Mouse (Mus musculus) megakaryocyte-erythroid progenitor cell, adult 5-6 weeks (primary cell): Measurements from ENCODE around the gene Capn11. TPM values are rescaled to one million over a fixed set of nuclear protein-coding genes. Genes with fewer than 3 reads are reported as not detected.
"Not testable (repeated sequence)": the region's sequence is repeated elsewhere in the genome, so short reads cannot be mapped to it uniquely, and the experiment has no call there.

Experiments
- ATAC-seq: replicated peaks from 2 replicates; pipeline ENCODE4 v1.8.0; 2016; ENCODE audit warnings: mild to moderate bottlenecking, inconsistent platforms; ENCODE audit not compliant: severe bottlenecking, poor library complexity, low FRiP score, low TSS enrichment
- total RNA-seq, 2 experiments: library from RNA; stranded (forward) in 1 of 2; stranded (reverse) in 1 of 2; fragments of 200-1000, 215-1000 nt in 1 of 2; fragments of >200 nt in 1 of 2; fragmentation: Nextera tagmentation in 1 of 2; gene quantifications; 2 replicates each; pipeline ENCODE4 v1.2.3; 2014 to 2017

Capn11 gene
- total RNA-seq, 2 experiments from 2014 or later, result 0.98 TPM; not detected in 1

DNA sequence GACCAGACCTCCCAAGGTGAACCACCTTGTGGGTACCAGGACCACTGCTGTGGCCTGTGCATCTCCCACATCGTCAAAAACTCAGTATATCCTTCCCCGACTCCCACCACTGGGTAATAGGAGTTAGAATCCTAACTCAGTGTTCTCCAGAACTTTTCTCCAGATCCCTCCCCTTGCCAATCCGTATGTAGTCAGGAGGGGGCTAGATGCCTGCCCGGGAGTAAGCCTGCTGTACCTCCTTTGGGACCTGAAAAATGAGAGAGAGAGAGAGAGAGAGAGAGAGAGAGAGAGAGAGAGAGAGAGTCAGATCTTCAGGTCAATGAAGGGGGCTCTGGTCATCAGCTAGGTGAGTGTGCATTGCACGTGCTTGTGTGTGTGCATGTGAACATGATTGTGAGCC lies 25.1 kb downstream of the Capn11 start:
- no peak for ATAC-seq

DNA sequence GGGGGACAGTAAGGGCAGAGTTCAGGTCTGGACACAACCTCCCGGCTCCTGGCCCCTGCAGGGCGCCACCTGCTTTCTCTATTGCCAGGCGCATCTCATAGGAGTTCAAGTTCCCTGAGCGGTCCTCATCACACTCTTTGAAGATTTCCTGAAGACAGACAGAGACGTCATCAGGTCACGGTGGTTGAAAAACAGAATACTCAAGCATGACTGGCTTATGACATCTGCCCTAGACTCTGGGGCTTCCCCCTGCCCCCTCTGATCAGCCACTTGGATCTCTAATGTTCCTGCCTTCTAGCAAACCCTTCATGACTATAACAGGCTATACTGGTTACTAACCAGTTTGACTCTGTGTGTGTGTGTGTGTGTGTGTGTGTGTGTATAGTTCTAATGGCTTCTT lies 27.2 kb downstream of the Capn11 start:
- ATAC-seq, result no peak

DNA sequence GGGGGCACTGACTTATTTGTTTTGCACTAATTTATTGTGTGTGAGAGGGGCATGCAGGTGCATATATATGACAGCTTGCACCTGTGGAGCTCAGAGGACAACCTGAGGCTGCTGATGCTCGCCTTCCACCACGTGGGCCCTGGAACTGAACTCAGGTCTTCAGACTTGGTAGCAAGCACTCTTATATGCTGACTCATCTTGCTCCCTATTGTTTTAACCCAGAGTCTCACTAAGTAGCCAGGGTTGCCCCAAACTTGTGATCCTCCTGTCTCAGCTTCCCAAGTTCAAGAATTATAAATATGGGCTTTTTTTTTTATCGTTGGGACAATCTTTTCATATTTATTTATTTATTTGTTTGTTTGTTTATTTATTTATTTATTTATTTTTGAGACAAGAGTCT lies 28.1 kb downstream of the Capn11 start:
- ATAC-seq, result no peak

DNA sequence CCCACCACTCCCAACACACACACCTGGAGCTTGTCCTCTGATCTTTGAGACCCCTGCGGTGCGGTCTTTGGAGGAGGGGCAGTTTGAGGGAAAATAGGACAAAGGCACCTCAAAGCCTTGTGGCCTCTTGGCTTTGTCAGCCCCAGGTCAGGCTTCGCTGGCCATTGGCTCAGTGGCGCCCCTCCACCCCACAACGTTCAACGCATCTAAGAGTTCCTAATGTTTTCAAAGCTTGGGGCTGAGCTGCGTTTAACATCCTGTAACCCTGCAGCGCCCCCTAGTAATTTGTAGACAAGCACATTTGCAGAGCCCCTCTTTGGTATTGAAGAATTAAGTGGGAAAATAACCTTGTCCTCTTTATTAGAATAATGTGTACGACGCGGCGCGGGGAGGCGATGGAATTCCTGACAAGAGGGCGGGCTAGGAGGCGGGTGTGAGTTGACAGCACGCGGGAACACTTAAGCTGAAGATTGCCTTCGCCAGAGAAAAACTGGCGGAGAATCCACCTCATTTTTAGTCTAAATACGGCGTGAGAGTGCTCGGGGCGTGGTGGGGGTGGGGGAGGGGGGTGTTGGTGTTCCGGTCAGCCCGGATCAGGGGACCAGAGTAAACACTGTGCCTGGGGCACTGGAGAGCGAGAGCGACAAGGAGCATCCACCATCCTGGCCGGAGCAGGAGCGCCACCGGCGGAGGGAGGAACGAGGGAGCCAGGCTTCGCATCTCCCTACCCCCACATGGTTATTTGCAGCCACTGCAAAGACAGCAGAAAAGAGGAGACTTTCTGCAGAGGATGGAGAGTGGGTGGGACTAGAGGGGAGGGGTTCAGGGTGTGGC lies 29.0 kb downstream of the Capn11 start:
- peak; percentile 50 for ATAC-seq

DNA sequence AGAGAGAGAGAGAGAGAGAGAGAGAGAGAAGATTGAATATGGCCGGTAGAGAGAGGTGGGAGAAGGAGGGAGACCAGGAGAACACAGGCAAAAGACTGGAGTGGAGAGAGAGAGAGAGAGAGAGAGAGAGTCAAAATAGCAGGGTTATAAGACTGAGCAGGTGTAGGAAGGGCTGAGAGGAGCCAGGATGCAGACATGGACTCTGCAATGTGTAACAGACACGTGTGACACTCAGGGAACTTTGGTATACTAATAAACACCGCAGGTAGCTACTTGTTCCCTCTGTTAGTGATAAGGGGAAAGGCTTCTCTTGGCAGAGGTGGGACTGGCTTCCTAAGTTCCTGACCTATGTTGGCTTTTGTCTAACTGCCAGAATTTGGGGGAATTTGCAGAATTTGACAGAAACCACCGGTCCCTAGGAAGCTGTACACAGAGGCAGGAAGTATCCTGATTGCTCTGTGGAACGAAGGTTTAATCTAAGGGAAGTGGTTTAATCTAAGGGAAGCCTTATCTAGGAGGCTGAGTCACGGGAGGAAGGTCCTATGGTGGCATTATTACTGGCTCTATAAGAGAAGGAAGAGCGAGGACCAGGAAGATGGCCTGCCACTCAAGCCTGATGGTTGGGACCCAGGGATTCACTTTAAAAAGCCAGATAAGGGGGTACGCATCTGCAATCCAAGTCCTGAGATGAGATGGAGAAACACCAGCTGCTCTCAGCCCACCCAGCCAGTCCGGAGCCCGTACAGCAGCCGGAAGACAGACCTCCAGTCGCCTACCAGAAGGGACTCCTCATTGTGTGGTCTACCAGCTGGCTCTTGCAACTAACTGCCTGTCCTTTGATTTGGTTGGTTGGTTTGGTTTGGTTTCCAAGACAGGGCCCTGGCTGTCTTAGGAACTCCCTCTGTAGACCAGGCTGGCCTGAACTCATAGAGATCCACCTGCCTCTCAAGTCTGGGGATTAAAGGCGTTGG lies 30.0 kb downstream of the Capn11 start:
- ATAC-seq, result no peak

DNA sequence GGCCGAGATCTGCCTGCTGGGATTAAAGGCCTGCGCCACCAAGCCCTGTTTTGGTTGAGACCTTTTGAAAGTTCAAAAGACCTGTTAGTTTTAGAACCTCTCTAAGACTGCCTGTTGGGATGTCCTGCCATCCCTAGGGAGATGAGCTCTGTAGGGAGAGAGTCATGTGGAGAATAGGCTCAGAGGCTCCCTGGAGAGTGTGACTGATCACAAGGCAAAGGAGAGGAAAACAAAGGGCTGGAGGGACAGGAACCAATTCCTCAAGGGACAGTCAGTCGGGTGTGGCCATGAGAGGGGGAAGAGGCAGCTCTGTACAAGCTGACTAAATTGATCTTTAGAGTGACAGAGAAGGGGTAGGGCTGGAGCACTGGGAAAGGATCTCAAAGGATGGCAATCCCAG lies 31.0 kb downstream of the Capn11 start:
- ATAC-seq, result no peak

DNA sequence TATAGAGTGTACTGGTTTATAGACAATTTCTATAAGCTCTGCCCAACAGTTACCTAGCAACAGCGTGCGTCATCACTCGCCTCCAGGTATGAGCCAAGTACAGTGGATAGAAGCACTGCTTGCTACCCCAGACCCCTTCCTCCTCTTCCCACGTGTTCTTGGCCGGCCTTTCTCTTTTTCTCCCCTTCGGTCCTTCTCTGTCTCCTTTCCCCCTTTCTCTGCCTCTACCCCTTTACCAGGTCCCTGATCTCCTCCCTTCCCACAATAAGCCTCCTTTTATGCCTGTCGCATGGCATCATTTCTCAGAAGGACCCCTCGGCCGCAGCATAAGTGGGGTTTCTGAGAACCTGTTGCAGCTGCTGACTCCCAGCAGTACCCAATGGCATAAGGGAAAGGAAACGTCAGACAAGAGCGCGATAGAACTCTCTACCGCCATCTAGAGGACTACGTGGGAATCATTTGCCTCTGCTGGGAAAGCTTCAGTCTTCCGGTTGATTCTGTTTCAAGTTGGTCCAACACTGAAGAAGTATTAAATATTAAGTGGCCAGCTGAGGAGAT lies 32.5 kb downstream of the Capn11 start:
- ATAC-seq, result peak; percentile 86

DNA sequence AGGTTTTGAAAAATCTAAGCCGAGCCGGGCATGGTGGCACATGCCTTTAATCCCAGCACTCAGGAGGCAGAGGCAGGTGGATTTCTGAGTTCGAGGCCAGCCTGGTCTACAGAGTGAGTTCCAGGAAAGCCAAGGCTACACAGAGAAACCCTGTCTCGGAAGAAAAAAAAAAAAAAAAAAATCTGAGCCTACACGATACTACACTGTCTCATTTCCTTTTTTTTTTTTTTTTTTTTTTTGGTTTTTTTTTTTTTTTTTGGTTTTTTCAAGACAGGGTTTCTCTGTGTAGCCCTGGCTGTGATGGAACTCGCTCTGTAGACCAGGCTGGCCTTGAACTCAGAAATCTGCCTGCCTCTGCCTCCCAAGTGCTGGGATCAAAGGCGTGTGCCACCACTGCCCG lies 35.7 kb downstream of the Capn11 start:
- ATAC-seq, result not testable (repeated sequence)

DNA sequence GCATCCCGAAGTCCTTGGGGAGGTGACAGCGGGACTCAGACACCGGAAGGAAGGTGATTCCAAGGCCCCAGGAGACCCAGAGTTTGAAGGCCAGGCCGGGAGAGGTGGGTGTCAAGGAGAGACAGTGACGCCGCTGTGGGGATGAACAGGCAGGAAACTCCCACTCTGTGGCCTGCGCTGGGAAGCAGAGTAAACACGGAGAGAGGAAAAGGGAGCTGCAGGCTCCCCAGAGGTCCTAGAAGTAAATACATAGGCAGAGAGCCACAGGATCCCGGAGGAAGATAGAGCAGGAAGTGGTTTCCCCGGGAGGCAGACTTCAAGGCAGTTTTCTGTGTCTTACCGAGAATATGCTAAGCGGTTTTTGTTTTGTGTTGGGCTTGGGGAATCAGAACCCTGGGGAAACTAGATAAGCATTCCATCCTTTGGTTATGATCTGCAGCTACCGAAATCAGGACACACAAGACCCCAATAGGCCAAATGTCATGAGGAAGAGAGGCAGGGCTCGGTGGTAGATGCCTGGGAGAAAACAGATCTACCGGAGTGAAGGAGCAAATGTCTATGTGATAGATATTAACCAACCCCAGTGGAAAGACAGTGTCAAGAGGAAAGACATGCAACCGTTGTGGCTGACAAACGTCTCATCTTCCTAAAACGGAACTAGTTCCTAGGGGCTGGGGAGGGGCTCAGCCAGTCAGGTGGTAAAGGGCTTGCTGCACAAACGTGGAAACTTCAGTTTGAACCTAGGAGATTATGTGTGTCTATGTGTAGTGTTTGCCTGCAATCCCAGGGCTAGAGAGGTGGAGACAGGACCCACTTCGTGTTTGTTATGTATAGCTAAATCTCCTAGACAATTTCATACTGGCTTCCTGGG lies 39.5 kb downstream of the Capn11 start:
- peak; percentile 34; the same call in 1 of the 2 replicates for ATAC-seq

DNA sequence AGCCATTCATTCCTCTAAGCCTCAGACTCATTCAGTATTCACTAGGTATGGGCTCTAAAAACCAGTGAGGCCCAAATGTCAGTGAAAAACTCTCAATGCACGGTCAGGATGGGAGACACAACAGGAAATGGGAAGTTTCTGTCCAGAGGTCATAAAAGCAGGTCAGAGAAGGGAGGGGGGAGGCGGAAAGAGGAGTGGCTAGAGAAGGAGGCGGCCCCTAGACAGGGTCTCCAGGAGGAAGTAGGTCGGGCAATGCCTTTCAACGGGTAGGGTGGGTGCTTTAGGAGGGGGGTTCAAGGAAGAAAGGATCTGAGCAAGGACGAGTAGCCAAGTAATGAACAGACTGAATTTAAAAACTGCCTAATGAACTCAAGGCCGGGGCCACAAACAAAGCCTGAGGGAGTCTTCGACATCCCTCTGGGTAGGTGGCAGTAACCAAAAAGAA lies 40.2 kb downstream of the Capn11 start:
- ATAC-seq, result no peak

DNA sequence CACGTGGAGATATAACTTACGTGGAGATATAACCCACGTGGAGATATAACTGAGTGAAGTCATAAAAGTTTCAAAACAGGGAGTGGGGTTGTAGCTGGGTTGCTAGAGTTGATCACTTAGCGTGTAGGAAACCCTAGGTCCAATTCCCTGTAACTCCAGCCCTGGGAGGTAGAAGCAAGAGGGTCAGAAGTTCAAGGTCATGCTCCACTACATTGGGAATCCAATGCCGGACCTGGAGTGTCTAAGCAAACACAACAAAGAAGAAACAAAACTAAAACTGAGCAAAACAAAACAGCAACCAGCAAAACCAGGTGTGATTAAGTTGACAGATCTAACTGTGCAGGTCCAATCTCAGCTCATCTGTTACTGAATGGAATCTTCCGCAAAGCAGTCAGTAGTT lies 41.5 kb downstream of the Capn11 start:
- no peak for ATAC-seq

DNA sequence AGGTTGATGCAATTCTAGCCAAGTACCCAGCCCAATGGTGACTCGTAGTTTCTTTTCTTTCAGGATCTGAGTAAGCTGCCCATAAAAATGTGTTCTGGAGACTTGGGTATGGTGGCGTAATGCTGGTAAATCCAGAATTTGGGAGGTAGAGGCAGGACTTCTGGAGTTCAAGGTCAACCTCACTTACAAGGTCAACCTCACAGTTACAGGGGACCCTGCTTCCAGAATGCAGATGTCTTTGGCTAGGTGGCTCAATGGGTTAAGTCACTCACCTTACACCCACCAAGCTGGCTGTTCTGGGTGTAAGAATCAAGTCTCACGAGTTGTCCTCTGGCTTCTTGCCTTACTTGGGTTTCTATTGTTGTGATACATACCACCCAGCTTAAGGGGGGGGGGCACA lies 42.4 kb downstream of the Capn11 start:
- ATAC-seq, result no peak

DNA sequence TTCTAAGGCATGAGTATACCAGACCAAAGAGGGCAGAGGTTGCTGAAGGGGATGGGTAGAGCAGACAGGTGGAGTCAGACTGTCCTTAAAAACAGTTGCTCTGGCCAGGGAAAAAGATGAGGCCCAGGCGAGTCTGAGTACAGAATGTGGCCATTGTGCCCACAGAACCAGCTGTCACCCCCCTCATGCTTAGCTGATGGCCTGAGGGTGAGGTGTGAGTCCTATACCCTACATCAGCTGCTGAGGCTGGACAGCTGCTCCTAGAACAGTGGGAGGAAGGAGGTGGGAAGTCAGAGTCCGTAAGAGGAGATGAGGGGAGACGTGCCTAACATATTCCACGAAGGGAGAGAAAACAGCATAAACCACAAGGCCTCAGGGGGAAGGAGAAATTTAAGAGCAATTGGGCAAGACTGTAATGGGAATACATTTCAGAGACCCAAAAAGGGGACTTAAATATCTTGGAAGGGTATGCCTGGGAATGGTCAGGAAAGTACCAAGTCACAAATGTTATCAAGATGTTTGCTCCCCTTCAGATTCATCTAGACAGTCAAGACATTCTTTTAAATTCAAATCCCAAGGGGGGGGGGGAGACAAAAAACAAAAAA lies 43.0 kb downstream of the Capn11 start:
- ATAC-seq, result no peak

DNA sequence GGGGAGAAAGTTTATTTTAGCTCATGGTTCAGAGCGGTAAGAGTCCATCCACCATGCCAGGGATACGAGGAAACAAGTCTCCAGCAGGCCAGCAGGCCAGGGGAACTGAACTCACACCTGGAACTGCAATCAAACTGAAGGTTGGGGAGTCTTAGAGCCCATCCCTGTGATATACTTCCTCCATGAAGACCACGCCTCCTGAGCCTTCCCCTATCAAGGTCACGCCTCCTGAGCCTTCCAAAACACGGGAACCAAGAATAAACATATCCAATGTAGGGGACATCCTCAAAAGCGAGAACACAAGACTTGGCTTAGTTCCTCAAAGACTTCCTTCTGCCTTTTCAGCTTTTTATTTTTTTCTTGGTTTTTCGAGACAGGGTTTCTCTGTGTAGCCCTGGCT lies 46.2 kb downstream of the Capn11 start:
- no peak for ATAC-seq

DNA sequence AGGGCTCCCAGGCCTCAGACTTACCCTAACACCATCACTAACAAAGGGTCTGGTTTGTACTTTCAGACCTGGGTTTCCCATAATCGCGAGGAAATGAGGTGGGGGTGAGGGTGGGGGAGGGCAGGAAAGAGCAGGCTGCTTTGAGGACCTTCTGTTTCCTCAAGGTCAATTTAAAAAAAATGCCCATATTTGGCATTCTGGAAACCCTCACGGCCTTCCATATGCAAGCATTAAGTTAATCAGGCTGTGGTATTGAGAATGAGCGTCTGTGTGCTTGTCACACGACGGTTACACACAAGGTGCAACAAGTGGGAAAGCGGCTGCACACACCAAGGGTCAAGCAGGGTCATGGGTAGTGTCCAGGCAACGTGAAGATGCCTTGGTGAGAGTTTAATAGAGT lies 47.1 kb downstream of the Capn11 start:
- ATAC-seq, result no peak

DNA sequence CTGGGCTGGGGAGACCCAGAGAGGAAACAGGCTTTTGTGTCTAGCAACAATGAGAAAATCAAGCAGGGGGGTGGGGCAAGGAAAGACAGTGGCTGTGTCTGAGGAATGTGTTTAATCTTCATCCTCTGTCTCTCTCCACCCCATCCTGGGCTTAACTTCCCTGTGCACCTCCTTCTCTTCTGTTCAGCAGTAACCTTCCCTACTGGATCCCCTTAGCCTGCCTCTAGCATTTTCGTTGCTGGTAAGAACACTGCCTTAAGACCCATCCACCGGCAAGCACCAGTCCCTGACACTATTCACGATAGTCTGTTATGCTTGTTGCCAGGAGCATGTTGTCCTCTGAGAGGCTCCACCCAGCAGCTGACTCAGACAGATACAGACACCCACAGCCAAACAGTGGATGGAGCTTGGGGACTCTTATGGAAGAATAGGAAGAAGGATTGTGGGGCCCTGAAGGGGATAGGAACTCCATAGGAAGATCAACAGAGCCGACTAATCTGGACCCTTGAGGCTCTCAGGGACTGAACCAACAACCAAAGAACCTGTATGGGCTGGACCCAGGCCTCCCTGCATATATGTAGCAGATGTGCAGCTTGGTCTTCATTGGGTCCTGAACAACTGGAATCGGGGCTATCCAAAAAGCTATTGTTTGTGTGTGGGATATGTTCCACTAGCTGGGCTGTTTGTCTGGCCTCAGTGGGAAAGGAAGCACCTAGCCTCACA lies 48.8 kb downstream of the Capn11 start:
- ATAC-seq, result no peak; the same call in 1 of the 2 replicates

DNA sequence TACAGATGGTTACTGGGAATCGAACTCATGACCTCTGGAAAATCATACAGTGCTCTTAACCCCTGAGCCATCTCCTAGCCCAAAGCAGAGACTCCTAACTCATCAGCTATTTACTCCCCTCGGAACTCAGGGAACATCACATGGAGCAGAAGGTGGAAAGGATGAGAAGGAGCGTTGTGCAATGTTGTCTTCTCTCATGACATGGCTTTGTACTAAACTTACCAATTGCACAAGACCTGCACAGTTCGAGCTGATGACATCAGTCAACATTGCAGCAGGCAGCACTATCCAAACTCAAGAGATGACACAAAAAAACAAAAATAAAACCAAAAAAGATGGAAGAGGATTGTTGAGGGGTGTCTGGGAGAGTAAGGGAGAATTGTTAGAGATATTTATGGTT lies 50.7 kb downstream of the Capn11 start:
- ATAC-seq, result no peak
